ENCODE assay signal across 8 mouse cellular contexts in the genomic region with DNA sequence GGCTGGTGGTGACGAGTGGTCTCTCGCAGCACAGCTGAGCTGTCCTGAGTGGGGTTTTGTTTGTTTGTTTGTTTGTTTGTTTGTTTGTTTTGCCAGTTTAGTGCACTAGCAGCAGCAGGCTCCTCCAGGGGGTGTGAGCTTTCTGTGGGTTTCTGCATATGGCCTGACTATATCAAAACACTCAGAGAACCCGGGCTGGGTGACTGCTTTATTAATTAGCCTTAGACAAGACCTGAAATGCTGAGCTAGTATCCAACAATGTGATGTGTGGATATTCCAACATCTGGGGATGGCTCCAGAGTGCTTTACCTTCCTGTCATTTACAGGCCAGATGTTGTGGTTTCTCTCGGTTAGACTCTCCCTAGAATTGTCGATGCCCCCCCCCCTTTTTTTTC. TPM values are rescaled to one million over a fixed set of nuclear protein-coding genes. Genes with fewer than 3 reads are reported as not detected.
DNase-seq lines count a peak whose midpoint lies in the region; ATAC-seq and TF ChIP-seq lines count a peak whose summit lies in the region.

No protein-coding gene starts in this region.

- 14% methylated on average over 5 of the region's 5 CpGs for WGBS in heart, embryonic 16.5 days
- 17% methylated on average over 5 of the region's 5 CpGs for WGBS in hindbrain, embryonic 14.5 days
- WGBS in midbrain, embryonic 11.5 days, result 22% methylated on average over 5 of the region's 5 CpGs

- peak overlapping the region; percentile 72 for H3K4me2 ChIP-seq in heart, embryonic 16.5 days (ENCODE audit: low read depth, low read length)
- peak overlapping the region; percentile 69 for H3K4me2 ChIP-seq in hindbrain, embryonic 14.5 days (replicated peaks)
- H3K4me2 ChIP-seq in midbrain, embryonic 11.5 days, result peak overlapping the region; percentile 97

- peak overlapping the region; percentile 27; the same call in 1 of the 2 replicates for H3K27ac ChIP-seq in heart, embryonic 16.5 days (ENCODE audit: low read length)
- no peak overlapping the region for H3K27ac ChIP-seq in bone marrow macrophage, adult 2 months (ENCODE audit: insufficient read depth, low read depth, low read length)
- peak overlapping the region; percentile 83; the same call in 1 of the 2 replicates for H3K27ac ChIP-seq in hindbrain, embryonic 14.5 days
- no peak overlapping the region for H3K27ac ChIP-seq in midbrain, embryonic 11.5 days (ENCODE audit: low read depth, low read length)

- no peaks in the 10 kb centered on the region for H3K27me3 ChIP-seq in heart, embryonic 16.5 days (ENCODE audit: control insufficient read depth, insufficient read depth, low read length)
- H3K27me3 ChIP-seq in hindbrain, embryonic 14.5 days (ENCODE audit: control insufficient read depth, insufficient read depth, low read length), result no peaks in the 10 kb centered on the region
- H3K27me3 ChIP-seq in midbrain, embryonic 11.5 days (ENCODE audit: control insufficient read depth, insufficient read depth, low read length), result peaks cover 4% of the 10 kb centered on the region; the same call in 1 of the 2 replicates

- TF ChIP-seq CTCF in bone marrow macrophage, adult 2 months (IDR thresholded peaks at IDR 0.05; ENCODE audit: low read depth, low read length), result no peak

- no peak; the same call in 1 of the 2 replicates for ATAC-seq in heart, embryonic 16.5 days (replicated peaks; ENCODE audit: extremely low read depth, insufficient read depth, low FRiP score)
- peak; percentile 47 for ATAC-seq in hindbrain, embryonic 14.5 days (ENCODE audit: low FRiP score)
- ATAC-seq in midbrain, embryonic 11.5 days (ENCODE audit: low FRiP score), result no peak; the same call in 1 of the 2 replicates

- peaks cover 6% of the 10 kb centered on the region for H3K9me3 ChIP-seq in heart, embryonic 16.5 days (replicated peaks; ENCODE audit: control insufficient read depth, low read length)
- H3K9me3 ChIP-seq in hindbrain, embryonic 14.5 days (ENCODE audit: control insufficient read depth, low read length), result no peaks in the 10 kb centered on the region
- no peaks in the 10 kb centered on the region for H3K9me3 ChIP-seq in midbrain, embryonic 11.5 days (ENCODE audit: control insufficient read depth, low read length)

- peak overlapping the region; percentile 76 for H3K4me3 ChIP-seq in heart, embryonic 16.5 days (ENCODE audit: low read length)
- peak overlapping the region; percentile 61 for H3K4me3 ChIP-seq in bone marrow macrophage, adult 2 months (ENCODE audit: insufficient read depth, low read length)
- H3K4me3 ChIP-seq in hindbrain, embryonic 14.5 days (replicated peaks; ENCODE audit: low read length), result peak overlapping the region; percentile 75
- peak overlapping the region; percentile 45 for H3K4me3 ChIP-seq in midbrain, embryonic 11.5 days (ENCODE audit: low read depth, low read length)

- no peak for TF ChIP-seq POLR2A in bone marrow macrophage, adult 2 months (IDR thresholded peaks at IDR 0.05; ENCODE audit: borderline replicate concordance, low read depth, low read length)

- H3K4me1 ChIP-seq in heart, embryonic 16.5 days (ENCODE audit: control insufficient read depth, insufficient read depth, low read length), result 0 out of 2 replicates have a peak, but pooled peaks cover 4% of the 10 kb centered on the region
- H3K4me1 ChIP-seq in bone marrow macrophage, adult 2 months (ENCODE audit: control insufficient read depth, insufficient read depth, low read length), result no peaks in the 10 kb centered on the region
- H3K4me1 ChIP-seq in hindbrain, embryonic 14.5 days (replicated peaks; ENCODE audit: control insufficient read depth, insufficient read depth, low read length), result no peaks in the 10 kb centered on the region; the same call in 1 of the 2 replicates
- no peaks in the 10 kb centered on the region for H3K4me1 ChIP-seq in midbrain, embryonic 11.5 days (ENCODE audit: control insufficient read depth, insufficient read depth, low read length)

- H3K9ac ChIP-seq in heart, embryonic 16.5 days (ENCODE audit: low read length), result peak overlapping the region; percentile 71
- H3K9ac ChIP-seq in hindbrain, embryonic 14.5 days, result peak overlapping the region; percentile 62
- peak overlapping the region; percentile 55 for H3K9ac ChIP-seq in midbrain, embryonic 11.5 days (ENCODE audit: low read length)

- DNase-seq in heart, adult 8-10 months (ENCODE audit: low spot score), result no peak
- DNase-seq in hindbrain, embryonic 14.5 days (ENCODE audit: low spot score), result no peak
- no peak for DNase-seq in midbrain, embryonic 11.5 days (ENCODE audit: low spot score, missing footprints)
- DNase-seq in urinary bladder, adult 2 months (ENCODE audit: low spot score), result no peak
- no peak for DNase-seq in embryo, embryonic 9.5 days (ENCODE audit: extremely low spot score)
- DNase-seq in cerebellum, postnatal 14 days, result no peak

- no peaks in the 10 kb centered on the region for H3K36me3 ChIP-seq in heart, embryonic 16.5 days (ENCODE audit: control insufficient read depth, insufficient read depth)
- H3K36me3 ChIP-seq in hindbrain, embryonic 14.5 days (replicated peaks; ENCODE audit: control insufficient read depth, insufficient read depth), result no peaks in the 10 kb centered on the region
- H3K36me3 ChIP-seq in midbrain, embryonic 11.5 days (ENCODE audit: control insufficient read depth, insufficient read depth, low read length), result no peaks in the 10 kb centered on the region

RNA-seq across cellular contexts. Expression of gene Cyp2u1, which starts 0.3 kb away (rescaled TPM):
- polyA plus RNA-seq in heart, embryonic 16.5 days (2015; fragmentation: Nextera tagmentation; extraction: Ambion mirVana), result 14.0 and 15.8 TPM in 2 replicates
- 10 to 100 TPM; 33.6 to 39.7 (median 37.5) TPM for total RNA-seq in heart, adult 8-10 months (2022)
- 0.31 and 0.56 TPM in 2 replicates for polyA plus RNA-seq in bone marrow macrophage, adult 2 months (2012; ENCODE audit: insufficient read depth, insufficient read length, missing spikeins)
- polyA plus RNA-seq in hindbrain, embryonic 14.5 days (2014; fragmentation: Nextera tagmentation; extraction: Ambion mirVana), result 8.6 and 9.6 TPM in 2 replicates
- 1.1 and 1.9 TPM in 2 replicates for polyA plus RNA-seq in midbrain, embryonic 11.5 days (2014; fragmentation: Nextera tagmentation; extraction: Ambion mirVana)
- 2.5 and 2.8 TPM in 2 replicates for polyA plus RNA-seq in urinary bladder, adult 2 months (2012; rRNA removed)

RNA-seq across cellular contexts. Expression of gene Hadh, which starts 31.4 kb away (rescaled TPM):
- 193 and 199 TPM in 2 replicates for polyA plus RNA-seq in heart, embryonic 16.5 days (2015; fragmentation: Nextera tagmentation; extraction: Ambion mirVana)
- total RNA-seq in heart, adult 8-10 months (2022), result 100 to 1,000 TPM; 729 to 925 (median 854) TPM
- polyA plus RNA-seq in bone marrow macrophage, adult 2 months (2012; ENCODE audit: insufficient read depth, insufficient read length, missing spikeins), result 41.0 and 44.0 TPM in 2 replicates
- polyA plus RNA-seq in hindbrain, embryonic 14.5 days (2014; fragmentation: Nextera tagmentation; extraction: Ambion mirVana), result 26.6 and 27.6 TPM in 2 replicates
- polyA plus RNA-seq in midbrain, embryonic 11.5 days (2014; fragmentation: Nextera tagmentation; extraction: Ambion mirVana), result 66.5 and 71.6 TPM in 2 replicates
- polyA plus RNA-seq in urinary bladder, adult 2 months (2012; rRNA removed), result 109 TPM in 2 replicates

Comparison
In these comparisons a context has a peak if more than half of its experiments do, and no peak if none do; other contexts are left out.
1. H3K27ac ChIP-seq: peak in heart, embryonic 16.5 days (single experiment) and hindbrain, embryonic 14.5 days (single experiment); none in bone marrow macrophage, adult 2 months (single experiment) and midbrain, embryonic 11.5 days (single experiment).
2. Peak in every context shown above with its lines, with median percentiles within 50 percentile points of each other: H3K4me2 ChIP-seq, H3K4me3 ChIP-seq and H3K9ac ChIP-seq.